ENCODE assay signal across 11 mouse cellular contexts in genomic region chr4:139054300-139054923, GRCm38 (mm10). TPM values are rescaled to one million over a fixed set of nuclear protein-coding genes. Genes with fewer than 3 reads are reported as not detected.
DNase-seq lines count a peak whose midpoint lies in the region; ATAC-seq lines count a peak whose summit lies in the region.
"Had no signal": no experiment of that assay in that cellular context is flagged by ENCODE, and none has a peak within 500 bp of the region (broad histone marks: within the 10 kb centered on the region; RNA-seq: fewer than 3 reads in every experiment).

No protein-coding gene starts in this region.

- DNase-seq in embryonic facial prominence, embryonic 14.5 days (ENCODE audit: low spot score) = peak; percentile 51
- DNase-seq in embryonic facial prominence, embryonic 10.5 days (ENCODE audit: low spot score) = no peak
- peak; percentile 78 for DNase-seq in brain, adult 2 months (ENCODE audit: low read depth, low spot score)
- DNase-seq in gastrocnemius, adult 8-10 months (ENCODE audit: low spot score in 2 of 2) = no peak
- DNase-seq in adrenal gland, adult 18-20 months (ENCODE audit: low spot score in 2 of 2) = no peak
- DNase-seq: liver, embryonic 13.5 days had no signal

- no peaks in the 10 kb centered on the region for H3K4me1 ChIP-seq in embryonic facial prominence, embryonic 14.5 days (ENCODE audit: control insufficient read depth, insufficient read depth, low read length)
- peaks cover 9% of the 10 kb centered on the region; the same call in 1 of the 2 replicates for H3K4me1 ChIP-seq in embryonic facial prominence, embryonic 10.5 days
- H3K4me1 ChIP-seq in hindbrain, embryonic 12.5 days = peaks cover 21% of the 10 kb centered on the region
- H3K4me1 ChIP-seq in midbrain, embryonic 15.5 days = peaks cover 26% of the 10 kb centered on the region
- H3K4me1 ChIP-seq: liver, embryonic 13.5 days had no signal

- H3K27ac ChIP-seq in embryonic facial prominence, embryonic 14.5 days (replicated peaks; ENCODE audit: low read depth, low read length) = no peak overlapping the region
- no peak overlapping the region for H3K27ac ChIP-seq in embryonic facial prominence, embryonic 10.5 days (replicated peaks)
- H3K27ac ChIP-seq in hindbrain, embryonic 12.5 days = peak overlapping the region; percentile 24; the same call in 1 of the 2 replicates
- peak overlapping the region; percentile 38 for H3K27ac ChIP-seq in midbrain, embryonic 15.5 days
- H3K27ac ChIP-seq: liver, embryonic 13.5 days had no signal

- H3K4me2 ChIP-seq in embryonic facial prominence, embryonic 14.5 days (ENCODE audit: low read depth, low read length) = no peak overlapping the region
- H3K4me2 ChIP-seq in hindbrain, embryonic 12.5 days (replicated peaks) = no peak overlapping the region
- H3K4me2 ChIP-seq in midbrain, embryonic 15.5 days = no peak overlapping the region
- H3K4me2 ChIP-seq: liver, embryonic 13.5 days had no signal

- 45% methylated on average over 9 of the region's 9 CpGs for WGBS in embryonic facial prominence, embryonic 14.5 days
- WGBS in embryonic facial prominence, embryonic 10.5 days = 48% methylated on average over 9 of the region's 9 CpGs
- WGBS in hindbrain, embryonic 12.5 days = 46% methylated on average over 9 of the region's 9 CpGs
- 46% methylated on average over 9 of the region's 9 CpGs for WGBS in midbrain, embryonic 15.5 days

- H3K9ac ChIP-seq in embryonic facial prominence, embryonic 14.5 days (ENCODE audit: low read depth, low read length) = no peak overlapping the region
- H3K9ac ChIP-seq in hindbrain, embryonic 12.5 days = no peak overlapping the region
- H3K9ac ChIP-seq in midbrain, embryonic 15.5 days = no peak overlapping the region
- H3K9ac ChIP-seq: liver, embryonic 13.5 days had no signal

- H3K9me3 ChIP-seq in embryonic facial prominence, embryonic 14.5 days (ENCODE audit: control insufficient read depth, low read length) = no peaks in the 10 kb centered on the region
- no peaks in the 10 kb centered on the region for H3K9me3 ChIP-seq in embryonic facial prominence, embryonic 10.5 days
- H3K9me3 ChIP-seq in hindbrain, embryonic 12.5 days (replicated peaks) = no peaks in the 10 kb centered on the region
- H3K9me3 ChIP-seq in midbrain, embryonic 15.5 days = no peaks in the 10 kb centered on the region
- H3K9me3 ChIP-seq: liver, embryonic 13.5 days had no signal

- H3K27me3 ChIP-seq in embryonic facial prominence, embryonic 14.5 days (replicated peaks; ENCODE audit: control insufficient read depth, insufficient read depth, low read length) = no peaks in the 10 kb centered on the region
- H3K27me3 ChIP-seq in embryonic facial prominence, embryonic 10.5 days (replicated peaks; ENCODE audit: low read depth, poor library complexity, severe bottlenecking) = no peaks in the 10 kb centered on the region; the same call in 1 of the 2 replicates
- peaks cover 8% of the 10 kb centered on the region; the same call in 1 of the 2 replicates for H3K27me3 ChIP-seq in hindbrain, embryonic 12.5 days
- no peaks in the 10 kb centered on the region for H3K27me3 ChIP-seq in midbrain, embryonic 15.5 days (replicated peaks)
- H3K27me3 ChIP-seq: liver, embryonic 13.5 days had no signal

- H3K4me3 ChIP-seq in embryonic facial prominence, embryonic 14.5 days (ENCODE audit: low read depth, low read length) = no peak overlapping the region
- no peak overlapping the region for H3K4me3 ChIP-seq in embryonic facial prominence, embryonic 10.5 days
- no peak overlapping the region for H3K4me3 ChIP-seq in hindbrain, embryonic 12.5 days
- no peak overlapping the region for H3K4me3 ChIP-seq in midbrain, embryonic 15.5 days
- H3K4me3 ChIP-seq: liver, embryonic 13.5 days; myocyte had no signal

- H3K36me3 ChIP-seq in embryonic facial prominence, embryonic 14.5 days (ENCODE audit: control insufficient read depth, insufficient read depth, low read length) = no peaks in the 10 kb centered on the region
- H3K36me3 ChIP-seq in embryonic facial prominence, embryonic 10.5 days (replicated peaks) = no peaks in the 10 kb centered on the region
- H3K36me3 ChIP-seq in hindbrain, embryonic 12.5 days = no peaks in the 10 kb centered on the region
- no peaks in the 10 kb centered on the region for H3K36me3 ChIP-seq in midbrain, embryonic 15.5 days (replicated peaks)
- H3K36me3 ChIP-seq: liver, embryonic 13.5 days had no signal

- ATAC-seq in embryonic facial prominence, embryonic 14.5 days (ENCODE audit: low read depth) = peak; percentile 57; the same call in 1 of the 2 replicates
- ATAC-seq in hindbrain, embryonic 12.5 days (ENCODE audit: low FRiP score) = peak; percentile 51
- peak; percentile 77; the same call in 1 of the 2 replicates for ATAC-seq in midbrain, embryonic 15.5 days (replicated peaks)
- ATAC-seq in monocyte, adult 5-6 weeks (replicated peaks; ENCODE audit: insufficient number of reproducible peaks, low FRiP score, low TSS enrichment, poor library complexity, severe bottlenecking) = no peak
- ATAC-seq: activated CD4-positive, CD25-positive, alpha-beta regulatory T cell, adult 4 months had no signal

RNA-seq across cellular contexts. Expression of gene Htr6, which starts 21.0 kb away (rescaled TPM):
- polyA plus RNA-seq in embryonic facial prominence, embryonic 14.5 days (2014; fragmentation: Nextera tagmentation; extraction: Ambion mirVana) = 0.17 TPM in 1 of 2 replicates, not detected in the other
- polyA plus RNA-seq in embryonic facial prominence, embryonic 10.5 days (2016; fragmentation: Nextera tagmentation; extraction: Ambion mirVana) = 0.23 and 0.26 TPM in 2 replicates
- 0.20 TPM in 1 of 2 replicates, not detected in the other for polyA plus RNA-seq in hindbrain, embryonic 12.5 days (2016; fragmentation: Nextera tagmentation; extraction: Ambion mirVana)
- 0.50 and 0.56 TPM in 2 replicates for polyA plus RNA-seq in midbrain, embryonic 15.5 days (2015; fragmentation: Nextera tagmentation; extraction: Ambion mirVana)
- not detected for total RNA-seq in gastrocnemius, adult 8-10 months (2022)
- under 1 TPM; 0.23 to 0.42 TPM for total RNA-seq in adrenal gland, adult 18-20 months (2021)
- not detected in 3 replicates for total RNA-seq in monocyte, adult 5-6 weeks (2017)
- polyA plus RNA-seq: activated CD4-positive, CD25-positive, alpha-beta regulatory T cell, adult 4 months; liver, embryonic 13.5 days had no signal

RNA-seq across cellular contexts. Expression of gene Nbl1, which starts 38.4 kb away (rescaled TPM):
- 124 and 133 TPM in 2 replicates for polyA plus RNA-seq in embryonic facial prominence, embryonic 14.5 days (2014; fragmentation: Nextera tagmentation; extraction: Ambion mirVana)
- polyA plus RNA-seq in embryonic facial prominence, embryonic 10.5 days (2016; fragmentation: Nextera tagmentation; extraction: Ambion mirVana) = 51.7 and 80.8 TPM in 2 replicates
- polyA plus RNA-seq in hindbrain, embryonic 12.5 days (2016; fragmentation: Nextera tagmentation; extraction: Ambion mirVana) = 54.8 and 56.1 TPM in 2 replicates
- polyA plus RNA-seq in midbrain, embryonic 15.5 days (2015; fragmentation: Nextera tagmentation; extraction: Ambion mirVana) = 42.3 and 50.7 TPM in 2 replicates
- total RNA-seq in gastrocnemius, adult 8-10 months (2022) = 10 to 100 TPM; 11.6 to 26.3 (median 16.5) TPM
- total RNA-seq in adrenal gland, adult 18-20 months (2021) = 10 to 100 TPM; 47.8 to 57.5 TPM
- total RNA-seq in monocyte, adult 5-6 weeks (2017) = 0.32 TPM in 1 of 3 replicates, not detected in the others

Comparison
In these comparisons a context has a peak if more than half of its experiments do, and no peak if none do; other contexts are left out.
1. DNase-seq: peak in embryonic facial prominence, embryonic 14.5 days (single experiment) and brain, adult 2 months (single experiment); none in embryonic facial prominence, embryonic 10.5 days (single experiment), gastrocnemius, adult 8-10 months (0 of 2) and adrenal gland, adult 18-20 months (0 of 2).
2. H3K27ac ChIP-seq: peak in hindbrain, embryonic 12.5 days (single experiment) and midbrain, embryonic 15.5 days (single experiment); none in embryonic facial prominence, embryonic 14.5 days (single experiment) and embryonic facial prominence, embryonic 10.5 days (single experiment).